Mouse (Mus musculus): ENCODE data around the gene Lmod2.

Lmod2 gene

DNA sequence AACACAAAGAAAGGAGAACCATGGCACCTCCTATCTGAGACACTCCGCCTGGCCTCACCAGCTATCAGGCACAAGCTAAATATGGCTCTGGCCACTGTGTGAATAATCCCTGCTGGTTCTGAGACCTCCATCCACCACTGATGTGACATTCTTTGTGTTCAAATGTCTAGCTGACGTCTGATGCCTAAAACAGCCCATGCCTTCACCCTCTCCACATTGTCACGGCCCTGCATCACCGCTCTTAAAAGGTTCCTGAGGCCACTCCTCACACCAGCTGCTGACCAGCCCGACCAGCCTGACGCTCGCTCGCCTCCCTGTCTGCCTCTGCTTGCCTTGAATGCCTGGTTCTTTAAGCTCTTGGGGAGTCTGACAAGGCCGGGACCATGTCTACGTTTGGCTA is at the start of gene Lmod2:
Lmod2 (plus strand) TSS at position 263 of the 400 bp plus-strand sequence.
- DNase-seq: no peak

DNA sequence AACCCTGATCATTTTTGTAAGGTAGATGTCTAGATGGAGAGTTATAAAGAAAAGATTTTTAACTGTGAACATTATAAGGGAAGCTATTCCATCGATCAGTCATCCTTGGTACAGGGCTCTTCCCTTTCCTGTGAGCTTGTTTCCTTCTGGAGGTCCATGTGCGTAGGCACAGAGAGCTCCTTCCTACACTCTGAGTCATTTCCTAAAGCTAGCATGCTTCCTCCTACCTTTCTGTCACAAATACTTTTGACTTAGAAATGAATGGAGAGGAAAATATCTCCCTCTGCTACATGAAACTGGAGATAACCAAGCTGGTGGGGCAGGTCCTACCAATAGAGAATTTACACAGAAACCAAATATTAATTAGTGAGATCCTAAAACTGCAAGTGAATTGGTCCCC is 47.8 kb upstream of the Lmod2 start:
- no peak for DNase-seq

DNA sequence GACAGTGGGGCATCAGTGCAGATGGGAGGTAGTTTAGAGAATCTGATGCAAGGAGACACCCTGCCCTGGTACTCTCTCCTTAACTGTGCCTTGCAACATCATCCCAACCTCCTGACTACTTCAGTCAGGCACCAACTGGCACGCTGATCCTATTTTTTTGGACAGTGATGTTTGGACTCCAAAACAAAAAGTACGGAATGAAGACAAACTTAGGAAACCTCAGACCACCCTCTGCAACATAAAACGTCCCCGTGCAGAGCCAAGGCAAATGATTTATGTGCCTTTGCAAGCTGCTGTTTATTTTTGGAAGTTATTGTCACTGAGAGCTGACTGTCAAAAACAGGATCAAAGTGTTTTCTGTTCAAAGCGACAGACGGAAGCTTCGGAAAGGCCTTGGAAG is 45.5 kb upstream of the Lmod2 start:
- no peak for DNase-seq

DNA sequence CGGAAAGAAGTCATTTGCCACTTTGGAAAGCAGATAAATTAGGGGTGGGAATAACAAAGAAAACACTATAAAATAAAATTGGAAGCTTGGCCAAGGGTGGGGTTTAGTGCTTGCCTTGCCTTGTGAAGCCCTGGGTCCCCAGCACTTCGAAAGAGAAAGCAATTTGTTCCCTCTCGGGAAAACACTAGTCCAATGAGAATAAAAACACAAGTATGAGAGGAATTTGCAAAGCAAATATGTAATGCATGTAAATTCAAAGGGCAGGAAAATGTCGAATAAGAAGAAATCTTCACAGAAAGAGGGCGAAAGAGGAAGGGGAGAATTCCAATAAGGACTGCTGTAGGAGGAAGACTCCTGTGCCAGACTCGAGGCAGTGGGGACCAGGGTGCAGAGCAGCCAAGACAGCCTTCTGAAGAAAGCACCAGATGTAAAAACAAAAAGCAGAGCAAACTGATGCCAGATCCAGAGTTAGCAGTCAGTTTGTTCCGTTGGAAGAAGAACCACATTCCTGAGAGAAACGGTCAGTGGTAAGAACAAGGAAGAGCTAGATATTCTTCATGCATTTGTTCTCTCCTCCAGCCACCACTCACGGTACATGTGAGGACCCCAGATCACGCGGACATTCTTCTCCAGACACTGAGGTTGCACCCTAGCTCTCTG is 43.0 kb upstream of the Lmod2 start:
- no peak for DNase-seq

DNA sequence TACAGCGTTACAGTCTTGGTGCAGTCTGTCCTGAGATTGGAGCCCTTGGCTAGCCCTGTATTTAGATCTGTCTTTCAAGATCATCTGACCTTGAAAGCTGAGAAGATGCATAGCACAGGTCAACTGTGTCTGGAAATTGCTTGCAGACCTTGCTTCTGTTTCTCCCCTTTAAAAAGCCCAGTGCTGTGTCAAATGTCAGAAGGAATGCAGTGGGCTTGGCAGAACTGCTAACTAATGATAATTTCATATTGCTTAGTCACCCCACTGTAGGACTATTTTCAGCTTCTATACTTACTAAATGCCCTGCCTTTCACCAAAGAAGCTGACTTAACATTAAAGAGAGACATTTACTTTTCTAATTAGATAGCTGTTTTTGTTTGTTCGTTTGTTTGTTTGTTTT is 42.1 kb upstream of the Lmod2 start:
- DNase-seq: no peak

DNA sequence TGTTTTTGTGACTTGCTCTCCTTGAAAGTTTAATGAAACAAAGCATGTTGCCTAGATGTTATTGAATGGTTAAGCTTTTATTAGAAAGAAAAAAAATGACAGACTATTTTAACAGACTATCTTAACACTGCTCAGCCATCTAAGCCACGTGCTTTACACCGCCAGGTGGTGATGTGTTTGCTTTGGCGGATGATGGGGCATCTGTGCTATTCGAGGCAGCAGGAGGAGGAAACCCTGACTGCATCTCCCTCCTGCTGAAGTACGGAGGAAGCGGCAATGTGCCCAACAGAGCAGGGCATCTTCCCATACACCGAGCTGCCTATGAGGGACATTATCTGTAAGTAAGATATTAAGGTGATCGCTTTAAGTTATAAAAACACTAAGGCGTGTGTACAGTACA is 33.5 kb upstream of the Lmod2 start:
- DNase-seq: no peak

DNA sequence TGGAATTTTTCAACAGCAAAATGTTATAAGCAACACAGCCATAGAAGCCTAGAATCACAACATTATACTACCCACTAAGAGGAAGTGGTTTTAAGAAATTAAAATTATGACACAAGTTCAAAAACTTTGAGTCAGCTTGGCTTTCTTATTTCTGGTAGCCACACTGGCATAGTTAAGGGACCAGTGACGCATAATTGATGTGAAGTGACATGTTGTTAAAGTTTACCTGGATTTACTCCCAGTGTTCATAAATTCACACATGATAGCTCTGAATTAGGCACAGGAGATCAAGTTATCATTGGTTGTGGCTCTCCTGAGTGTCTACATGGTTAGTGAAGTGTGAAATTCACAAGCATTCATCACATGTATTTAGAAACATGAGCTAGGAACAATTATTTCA is 32.7 kb upstream of the Lmod2 start:
- DNase-seq: no peak

DNA sequence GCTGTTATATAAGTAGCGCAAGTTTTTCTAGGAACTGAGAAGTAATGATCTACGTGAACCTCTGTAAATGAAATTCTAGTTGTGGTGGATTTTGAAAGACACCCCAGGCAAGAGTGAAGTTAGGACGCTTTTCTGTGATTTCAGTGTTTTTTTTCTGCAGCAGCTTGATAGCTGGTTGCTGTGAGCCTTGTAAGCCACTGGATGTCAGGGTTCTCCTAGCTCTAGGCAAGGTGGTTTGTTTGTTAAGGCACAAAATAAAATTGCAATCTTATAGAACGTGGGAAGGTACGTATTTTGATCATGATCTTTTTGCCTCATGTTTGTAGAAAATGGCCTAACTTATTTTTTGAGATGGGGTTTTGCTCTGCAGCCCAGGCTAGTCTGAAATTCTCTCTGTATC is 28.6 kb upstream of the Lmod2 start:
- DNase-seq: no peak

DNA sequence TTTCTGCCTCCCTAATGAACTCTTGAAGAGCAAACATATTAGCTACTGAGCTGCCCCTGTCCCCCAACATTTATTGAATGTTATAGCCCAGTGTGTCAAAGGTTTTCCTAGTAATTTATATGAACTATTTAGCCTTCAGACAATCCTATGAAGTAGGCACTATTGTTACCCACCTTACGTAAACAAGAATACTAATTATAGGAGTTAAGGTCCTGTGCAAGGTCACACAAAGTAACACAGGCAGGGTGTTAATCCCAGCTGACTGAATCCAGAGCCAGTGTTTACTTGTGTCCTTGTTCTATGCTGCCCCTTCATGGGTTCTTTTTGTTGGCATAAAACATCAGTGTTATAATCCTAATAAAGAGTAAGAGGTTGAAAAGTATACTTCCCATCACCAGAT is 27.9 kb upstream of the Lmod2 start:
- no peak for DNase-seq

DNA sequence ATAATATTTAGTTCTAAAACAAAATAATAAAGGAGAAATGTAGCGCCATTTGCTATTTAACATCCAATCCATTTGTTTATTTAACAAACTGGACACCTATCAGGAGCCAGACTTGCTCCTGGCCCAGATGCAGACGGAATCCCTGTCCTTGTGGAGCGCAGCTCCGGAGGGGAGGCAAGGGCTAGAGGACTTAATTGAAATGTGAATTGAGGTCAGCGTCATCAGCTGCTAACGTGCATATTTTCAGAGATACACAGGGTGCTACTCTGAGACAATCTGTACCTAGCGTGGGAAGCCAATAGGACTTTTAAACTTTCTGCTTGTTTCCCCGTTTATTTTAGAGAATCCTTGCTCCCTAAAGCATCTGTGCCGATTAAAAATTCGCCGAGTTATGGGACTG is 27.3 kb upstream of the Lmod2 start:
- no peak for DNase-seq

DNA sequence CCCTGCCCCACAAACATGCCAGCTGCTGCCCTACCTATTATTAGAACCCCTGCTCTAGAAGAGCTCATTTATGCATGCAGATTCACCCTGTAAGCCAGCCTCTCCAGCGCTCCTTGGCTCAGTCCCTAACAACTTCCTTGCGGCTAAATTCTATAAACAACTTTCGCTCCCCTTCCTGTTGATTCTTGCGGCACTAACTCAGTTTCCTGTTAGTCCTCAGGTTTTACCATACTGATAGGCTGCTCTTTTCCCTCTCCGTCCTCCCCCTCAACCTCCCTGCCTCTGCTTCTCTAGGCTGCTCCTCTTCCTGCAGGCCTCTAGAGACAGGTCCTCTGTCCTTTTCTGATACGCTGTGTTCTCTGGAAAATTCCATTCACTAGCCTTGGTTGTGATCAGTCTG is 26.4 kb upstream of the Lmod2 start:
- DNase-seq: no peak

DNA sequence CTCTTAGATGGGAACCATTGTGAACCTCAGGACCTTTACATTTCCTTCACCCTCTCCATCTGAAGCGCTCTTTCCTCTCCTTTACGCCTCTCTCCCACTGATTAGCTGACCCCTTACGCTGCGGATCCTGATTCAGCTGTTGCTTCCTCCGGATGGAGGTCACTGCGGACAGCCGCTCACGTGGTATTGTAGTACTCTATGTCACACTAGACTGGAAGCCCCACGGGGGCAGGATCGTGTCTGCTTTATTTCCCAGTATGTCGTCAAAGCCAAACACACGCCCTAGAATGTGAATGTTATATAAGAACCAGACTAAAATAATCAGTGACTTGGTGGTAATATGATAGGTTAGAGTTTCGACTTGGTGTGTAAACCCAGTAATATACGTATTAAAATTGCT is 25.1 kb upstream of the Lmod2 start:
- DNase-seq: no peak

DNA sequence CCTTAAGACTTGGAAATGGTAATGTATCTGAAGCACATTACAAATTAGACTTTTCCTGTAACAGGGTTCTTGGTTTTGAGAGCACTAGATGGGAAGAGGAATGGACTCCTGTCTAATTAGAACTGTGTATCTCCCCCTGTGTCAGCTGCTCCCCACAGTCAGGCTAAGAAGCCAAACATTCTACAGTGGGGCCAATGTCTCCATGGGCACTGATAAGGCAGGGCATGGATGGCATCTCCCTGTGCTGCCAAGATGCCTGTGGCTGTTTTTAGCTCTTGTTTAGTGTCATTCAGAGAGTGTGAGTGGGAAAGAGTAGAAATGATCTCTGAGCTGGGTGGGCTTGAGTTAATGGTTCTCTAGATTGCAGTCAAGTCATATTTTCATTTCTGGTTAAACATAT is 24.2 kb upstream of the Lmod2 start:
- no peak for DNase-seq

DNA sequence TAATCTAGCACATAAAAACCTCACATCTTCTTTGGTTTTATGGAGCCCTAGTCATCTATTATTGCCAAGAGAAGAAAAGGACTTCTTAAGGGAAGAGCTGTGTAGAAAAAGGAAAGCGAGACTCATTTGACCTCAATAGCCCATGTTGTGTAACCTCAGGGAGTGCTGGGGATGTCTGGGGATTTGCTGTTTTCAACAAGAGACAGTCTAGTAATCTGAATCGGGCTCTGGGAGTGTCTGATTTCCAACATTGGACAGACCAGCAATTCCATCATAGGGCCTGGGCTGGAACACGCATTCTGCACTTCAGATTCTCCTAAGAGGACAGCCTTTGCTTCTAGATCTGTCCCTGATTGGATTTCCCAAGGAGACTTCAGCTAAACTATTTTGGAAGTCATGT is 14.1 kb upstream of the Lmod2 start:
- no peak for DNase-seq

DNA sequence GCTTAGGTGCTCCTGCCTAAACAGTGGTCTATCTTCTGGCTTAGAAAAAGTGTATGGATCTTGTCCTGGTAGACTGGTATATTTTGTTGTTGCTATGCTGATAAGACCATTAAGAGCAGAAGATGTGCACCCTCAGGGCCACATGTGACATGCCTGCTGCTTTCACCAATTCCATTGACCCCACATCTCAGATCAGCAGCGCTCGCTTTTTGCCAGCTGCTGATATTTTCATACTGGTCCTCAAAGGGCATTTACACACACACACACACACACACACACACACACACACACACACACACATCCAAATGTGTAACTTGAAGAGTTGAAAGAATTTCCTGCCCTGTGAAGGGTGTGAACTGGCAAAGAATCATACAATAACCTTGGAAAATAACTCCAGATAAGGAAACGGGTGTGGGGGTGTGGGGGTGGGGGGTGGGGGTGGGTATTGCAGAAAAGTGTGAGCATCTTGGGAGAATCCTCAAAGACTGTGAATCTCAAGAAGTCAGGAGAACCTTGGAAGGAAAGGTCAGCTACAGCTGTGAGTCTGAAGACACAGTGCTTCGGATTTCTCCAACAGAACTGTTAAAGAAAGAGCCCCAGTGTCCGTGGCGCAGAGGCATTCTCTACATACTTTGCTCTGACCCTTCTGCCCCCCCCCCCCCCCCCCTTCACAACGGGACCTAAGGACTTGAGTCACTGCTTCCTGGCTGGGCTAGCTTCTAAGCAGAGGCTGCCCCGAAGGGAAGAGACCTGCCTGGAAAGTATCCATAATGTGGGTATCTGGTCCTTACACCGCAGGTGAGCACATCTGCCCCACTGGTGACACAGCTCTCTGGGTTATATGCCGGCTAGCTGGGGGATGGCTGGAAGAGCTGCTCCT is 11.9 kb upstream of the Lmod2 start:
- DNase-seq: no peak

DNA sequence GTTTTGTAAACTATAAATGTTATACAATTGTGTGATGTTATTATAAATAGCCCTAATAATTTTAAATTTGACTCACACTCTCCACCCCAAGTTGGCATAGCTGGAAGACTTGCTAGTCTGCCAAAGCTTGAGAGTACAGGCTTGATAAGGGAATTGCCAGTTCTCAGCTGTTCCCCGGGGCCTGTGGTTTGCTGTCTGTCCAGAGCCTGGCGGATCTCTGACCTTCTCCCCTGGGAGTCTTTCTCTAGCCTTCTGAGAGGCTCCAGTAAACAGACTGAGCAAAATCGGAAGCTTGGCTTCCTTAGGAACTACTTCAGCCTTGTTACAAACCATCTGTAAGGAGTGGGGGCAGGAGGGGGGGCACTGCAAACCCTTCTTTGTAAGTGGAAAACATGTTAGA is 10.7 kb upstream of the Lmod2 start:
- DNase-seq: no peak

DNA sequence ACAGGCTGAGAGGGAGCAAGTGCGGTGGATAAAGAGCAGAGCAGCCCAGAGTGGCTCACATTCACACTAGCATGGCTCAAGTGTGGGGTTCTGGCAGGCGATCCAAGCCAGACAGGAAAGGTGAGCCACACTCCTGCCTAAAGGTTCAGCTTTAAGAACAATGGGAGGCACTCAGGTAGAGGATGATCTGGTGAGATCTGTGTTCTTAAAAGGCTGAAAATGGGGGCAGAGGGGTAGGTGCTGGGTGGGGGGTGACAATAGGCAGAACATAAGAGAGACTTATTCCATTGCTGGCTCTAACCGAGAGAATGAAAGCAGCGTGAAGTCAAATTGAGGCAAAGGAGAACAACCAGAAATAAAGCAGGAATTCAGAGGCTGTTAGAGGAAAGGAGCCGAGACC is 7.3 kb upstream of the Lmod2 start:
- no peak for DNase-seq

DNA sequence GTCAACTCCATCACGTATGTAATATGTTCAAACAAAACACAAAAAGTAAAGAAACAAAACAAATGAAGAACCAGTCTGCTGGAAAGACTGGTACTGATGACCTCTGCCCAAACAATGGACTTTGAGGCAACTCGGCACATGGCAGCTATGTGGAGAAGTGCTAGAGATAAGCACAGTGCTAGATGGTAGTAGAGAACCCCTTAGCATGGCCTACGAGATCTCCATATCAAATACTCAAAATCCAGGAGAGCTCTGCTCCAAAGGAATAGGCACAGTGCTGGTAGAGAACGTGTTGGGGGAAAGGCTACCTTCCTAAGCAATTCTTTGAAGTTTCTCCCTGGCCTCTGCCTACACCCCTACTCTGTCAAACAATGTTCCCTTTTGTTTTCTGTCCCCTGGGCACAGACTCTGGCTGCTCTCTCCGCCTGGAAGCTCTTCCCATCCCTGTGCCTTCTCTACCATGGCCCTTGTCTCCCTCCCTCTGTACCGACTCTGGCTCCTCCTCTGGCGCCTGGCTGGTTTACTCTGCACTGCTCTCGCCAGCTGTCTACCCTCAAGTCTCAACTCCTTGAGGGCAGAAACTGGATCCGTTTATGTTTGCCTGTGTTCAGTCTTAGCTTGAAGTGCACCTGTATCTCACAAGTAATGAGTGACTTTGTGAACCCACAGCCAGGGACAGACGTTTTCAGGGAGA is 5.9 kb upstream of the Lmod2 start:
- no peak for DNase-seq

DNA sequence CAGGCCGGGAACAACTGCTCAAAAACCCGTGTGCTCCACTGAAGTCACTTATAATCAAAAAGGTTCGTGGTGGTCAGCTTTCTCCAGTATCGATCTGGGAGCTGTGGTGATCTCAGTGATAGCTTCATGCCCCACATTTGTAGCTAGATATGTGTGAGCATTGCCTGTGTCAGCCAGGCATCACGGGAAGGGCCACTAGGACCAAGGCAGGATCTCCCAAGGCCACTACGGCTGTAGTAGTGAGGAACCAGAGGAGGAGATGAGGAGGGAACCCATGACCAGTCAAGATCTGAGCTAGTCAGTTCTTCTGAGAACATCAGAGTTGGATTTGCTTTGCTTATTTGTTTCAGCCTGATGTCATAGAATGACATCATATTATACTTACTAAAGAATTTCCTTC is 1.6 kb downstream of the Lmod2 start:
- DNase-seq: no peak

DNA sequence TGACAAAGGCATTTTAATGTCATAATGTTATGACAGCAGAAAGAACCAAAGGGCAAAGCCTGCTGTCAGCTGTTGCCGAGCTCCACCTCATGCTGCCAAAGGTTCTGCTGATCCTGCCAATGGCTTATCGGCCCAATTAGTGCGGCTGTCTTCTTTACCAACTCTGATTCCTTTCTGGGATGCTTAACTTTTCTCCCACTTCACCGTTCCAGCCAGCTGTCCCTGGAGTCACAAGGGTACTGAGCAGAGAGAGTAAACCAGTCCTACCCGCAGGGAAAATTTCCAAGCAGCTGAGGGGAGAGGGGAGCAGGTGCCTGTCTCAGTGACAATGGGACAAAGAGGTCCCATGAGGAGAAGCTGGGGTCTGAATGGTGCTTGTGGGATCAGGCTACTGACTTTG is 2.1 kb downstream of the Lmod2 start:
- DNase-seq: no peak

DNA sequence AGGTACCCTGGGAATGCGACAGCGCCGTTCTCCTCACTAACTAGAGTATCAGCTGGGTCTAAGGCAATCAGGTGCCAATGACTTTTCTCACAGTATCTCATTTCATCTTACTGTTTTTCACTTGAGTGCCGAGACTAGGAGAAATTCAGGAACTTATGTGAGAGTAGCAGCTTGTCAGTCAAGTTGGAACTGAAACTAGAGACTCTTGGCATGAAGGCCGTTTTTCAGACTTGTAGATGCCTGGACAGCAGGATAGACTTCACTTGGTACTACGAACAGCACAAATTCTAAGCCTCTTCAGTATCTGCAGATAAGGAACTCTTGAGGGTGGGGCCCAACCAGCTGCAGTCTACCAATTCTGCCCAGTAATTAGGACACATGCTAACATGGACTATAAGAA is 2.6 kb downstream of the Lmod2 start:
- no peak for DNase-seq

DNA sequence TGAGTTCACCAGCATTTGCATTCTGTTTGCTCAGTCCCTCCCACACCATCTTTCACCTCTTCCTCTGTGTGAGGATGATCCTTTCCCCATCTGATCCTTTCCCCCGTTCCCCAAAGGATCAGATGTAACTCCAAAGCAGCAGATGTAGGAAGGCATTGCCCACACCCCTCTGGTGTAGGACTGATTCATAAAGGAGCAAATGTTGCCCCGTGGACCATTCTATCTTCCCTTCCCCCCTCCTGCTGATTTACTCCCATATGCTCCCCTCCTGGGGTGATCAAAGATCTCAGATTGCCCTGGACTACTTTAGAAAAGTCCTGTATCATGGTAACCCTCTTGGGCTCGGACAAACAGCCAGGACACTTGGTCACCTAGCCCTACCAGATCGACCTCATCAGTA is 3.2 kb downstream of the Lmod2 start:
- DNase-seq: no peak

DNA sequence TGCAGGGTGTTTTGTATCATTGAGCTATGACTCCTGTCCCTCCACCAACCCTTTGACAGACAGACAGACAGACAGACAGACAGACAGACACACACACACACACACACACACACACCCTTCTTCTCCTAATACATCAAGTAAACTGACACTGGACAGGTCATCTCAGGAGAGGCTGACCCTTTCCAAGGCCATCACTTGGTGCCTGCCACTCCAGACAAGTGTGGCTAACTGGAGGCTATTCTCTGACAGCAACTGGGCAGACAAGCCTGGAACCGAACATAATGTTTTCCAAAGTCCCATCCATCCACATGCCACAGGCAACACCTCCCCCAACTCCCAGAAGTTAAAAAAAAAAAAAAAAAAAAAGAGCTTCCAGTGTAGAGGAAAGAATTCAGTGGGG is 4.1 kb downstream of the Lmod2 start:
- DNase-seq: no peak

DNA sequence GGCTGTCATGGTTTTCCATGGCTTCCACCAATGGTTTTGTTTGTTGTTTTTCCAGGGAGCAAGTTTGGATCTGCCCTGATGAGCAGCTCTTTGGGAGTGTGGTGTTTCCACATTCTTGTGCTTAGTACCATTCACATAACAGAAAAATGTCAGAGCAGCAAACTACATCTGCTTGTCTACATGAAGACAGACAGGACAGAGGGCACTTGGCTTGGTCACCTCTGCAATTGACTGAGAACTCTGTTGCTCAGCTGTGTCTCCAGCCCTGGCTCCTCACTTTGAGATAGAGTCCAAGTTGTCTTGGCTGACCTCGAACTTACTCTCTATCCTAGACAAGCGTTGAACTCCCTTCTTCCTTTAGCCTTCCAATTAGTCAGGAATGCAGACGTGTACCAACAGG is 4.8 kb downstream of the Lmod2 start:
- no peak for DNase-seq
